Mouse (Mus musculus): ENCODE data around the gene Ski.

Gene Ski

DNA sequence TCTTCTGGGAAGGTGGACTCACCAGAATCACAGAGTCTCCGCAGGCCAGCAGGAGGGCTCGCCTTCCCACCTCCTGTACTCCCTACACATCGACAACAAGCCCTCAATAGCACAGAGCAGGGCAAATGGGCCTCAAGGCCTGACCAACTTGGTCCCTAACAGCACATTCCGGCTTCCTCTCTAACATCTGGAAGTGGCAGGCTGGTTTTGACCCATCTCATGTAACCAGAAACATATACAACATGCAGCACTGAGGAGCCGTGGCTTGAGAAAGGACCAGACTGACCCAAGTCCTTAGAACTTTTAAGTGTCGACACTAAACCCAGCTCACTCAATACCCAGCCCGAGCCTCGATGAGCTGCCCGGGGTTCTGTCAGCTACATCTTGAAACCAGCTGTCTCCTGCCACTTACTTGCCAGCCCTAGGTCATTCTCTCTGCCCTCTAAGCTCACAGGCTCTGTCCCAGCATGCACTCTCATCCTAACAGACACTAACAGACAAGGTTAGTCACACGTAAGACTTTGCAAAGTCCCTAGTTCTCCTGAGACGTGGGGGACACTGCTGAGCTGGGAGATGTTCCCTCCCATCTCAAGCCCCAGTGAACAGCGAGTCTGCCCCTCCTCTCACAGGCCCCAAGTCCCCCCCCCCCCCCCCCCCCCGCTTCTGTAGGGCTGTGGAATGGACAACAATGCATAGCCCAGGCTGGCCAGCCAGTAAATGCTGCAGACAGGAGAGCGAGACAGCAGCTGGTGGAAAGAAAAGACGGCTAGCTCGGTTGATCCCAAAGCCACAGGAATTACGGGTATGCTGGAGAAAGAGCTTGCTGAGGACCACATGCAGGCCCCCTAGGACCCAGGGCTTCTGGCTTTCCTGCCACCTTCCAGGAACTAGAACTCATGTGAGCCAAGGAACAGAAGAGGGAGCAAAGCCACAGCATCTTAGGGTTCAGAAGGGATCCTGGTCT is 48.3 kb downstream of the Ski start:
- no peak for DNase-seq

GRCm38 (mm10) chr4:155172909-155173821 is 49.2 kb downstream of the Ski start:
- no peak for DNase-seq

DNA sequence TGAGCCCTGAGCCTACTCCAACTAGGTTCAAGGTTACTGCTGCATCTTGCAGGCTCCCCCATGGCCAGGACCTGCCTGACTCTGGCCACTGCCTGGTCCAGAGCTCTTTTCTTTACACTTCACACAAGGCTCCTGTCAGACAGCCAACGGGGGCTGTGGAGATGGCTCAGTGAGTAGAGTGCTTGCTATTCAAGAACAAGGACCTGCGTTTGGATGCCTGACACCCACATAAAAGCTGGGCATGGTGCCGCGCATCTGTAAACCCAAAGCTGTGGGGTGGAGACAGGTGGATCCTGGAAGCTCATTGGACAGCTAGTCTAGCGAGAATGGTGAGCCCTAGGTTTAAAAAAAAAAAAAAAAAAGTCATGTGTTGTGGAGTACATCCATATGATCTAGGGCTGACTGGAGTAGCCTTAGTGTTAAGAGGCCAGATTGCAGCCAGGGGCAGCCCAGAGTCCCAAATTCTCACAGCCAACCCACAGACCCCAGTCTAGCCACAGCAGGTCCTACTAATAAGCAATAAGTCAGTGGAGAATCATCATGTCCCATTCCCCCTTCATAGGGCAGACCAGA is 50.3 kb downstream of the Ski start:
- DNase-seq = peak; percentile 37

DNA sequence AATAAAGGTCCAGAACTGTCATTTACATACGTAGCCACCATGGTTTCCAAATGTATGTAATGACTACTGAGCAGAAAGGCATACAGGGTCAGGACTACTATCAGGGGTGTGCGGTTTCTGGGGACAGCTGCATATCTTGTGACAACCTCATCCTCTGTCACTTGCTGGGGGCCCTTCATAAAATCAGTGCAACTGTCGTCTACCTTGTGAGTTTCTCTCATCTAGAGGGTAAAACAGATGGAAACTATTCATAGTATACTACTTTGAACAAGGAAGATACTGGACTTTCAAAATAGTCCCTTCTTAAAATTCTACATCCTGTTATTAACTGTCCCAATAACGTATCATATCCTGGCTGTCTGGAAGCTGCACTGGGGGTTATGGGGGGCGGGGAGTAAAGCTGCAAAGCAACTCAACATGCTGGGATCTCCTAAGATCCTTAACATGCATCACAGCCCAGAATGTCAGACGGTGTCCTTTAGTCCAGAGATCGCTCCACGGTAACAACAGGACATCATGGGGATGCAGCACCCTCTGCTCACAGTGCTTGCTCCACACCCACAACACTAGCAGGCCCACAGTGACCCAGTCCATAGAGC is 51.7 kb downstream of the Ski start:
- no peak for DNase-seq

- peak; percentile 56 for DNase-seq
These were observed 53.5 kb downstream of the Ski start for GRCm38 (mm10) chr4:155168835-155169252.

DNA sequence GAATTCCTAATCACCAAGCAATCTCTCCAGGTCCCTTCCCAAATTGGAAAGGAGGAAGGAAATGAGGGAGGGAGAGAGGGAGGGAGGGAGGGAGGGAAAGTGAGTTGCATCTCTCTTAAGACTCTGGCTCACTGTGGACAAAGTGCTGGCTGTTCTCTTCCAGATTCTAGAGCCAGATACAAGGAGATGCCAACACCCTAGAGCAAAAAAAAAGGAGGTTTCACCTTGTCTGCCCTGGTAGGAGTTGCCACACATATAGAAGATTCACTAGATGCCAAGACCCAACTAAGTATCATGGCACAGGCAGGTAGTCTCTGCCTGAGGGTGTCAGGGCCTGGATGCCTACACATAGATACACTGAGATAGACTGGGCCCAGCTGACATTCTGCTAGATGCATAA is 56.5 kb downstream of the Ski start:
- no peak for DNase-seq

DNA sequence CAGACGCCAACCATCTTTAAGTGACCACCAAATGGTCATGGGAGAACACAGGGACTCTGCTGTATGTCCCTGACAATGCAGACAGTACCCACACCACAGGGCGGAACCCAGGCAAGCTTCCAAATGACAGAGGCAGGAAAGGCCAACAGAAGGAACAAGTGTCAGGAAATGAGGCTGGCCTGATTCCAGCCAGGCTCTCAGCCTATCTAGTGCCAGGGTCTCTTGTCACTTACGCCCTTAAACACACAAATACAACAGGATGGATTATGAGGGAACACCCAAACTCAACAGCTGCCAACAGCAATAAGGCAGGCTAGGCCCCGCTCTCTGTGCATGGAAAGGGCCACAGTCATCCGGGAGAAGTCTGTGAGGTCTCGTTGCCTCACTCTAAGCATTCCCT is 57.8 kb downstream of the Ski start:
- no peak for DNase-seq

DNA sequence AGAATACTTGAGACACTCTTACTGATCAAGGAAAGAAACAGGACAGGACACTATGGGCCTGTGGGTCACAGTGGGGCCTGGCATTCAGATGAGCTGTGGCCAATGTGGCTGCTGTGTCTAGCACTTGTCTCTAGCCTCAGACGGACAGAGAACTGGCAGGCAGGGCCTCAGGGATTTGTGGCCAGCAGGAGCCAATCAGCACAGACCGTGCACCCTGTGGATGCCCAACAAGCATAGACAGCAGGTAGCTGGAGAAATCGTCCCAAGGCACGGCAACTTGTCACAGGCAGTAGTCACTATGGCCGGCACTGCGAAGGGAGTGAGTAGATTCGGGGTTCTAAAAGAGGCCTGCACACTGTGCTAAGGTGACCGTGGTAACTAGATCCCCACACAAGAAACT is 58.7 kb downstream of the Ski start:
- DNase-seq = no peak

- DNase-seq = peak; percentile 26
These were observed 59.1 kb downstream of the Ski start for GRCm38 (mm10) chr4:155163320-155163651.

GRCm38 (mm10) chr4:155162433-155163319 is 59.7 kb downstream of the Ski start:
- DNase-seq = peak; percentile 81

DNA sequence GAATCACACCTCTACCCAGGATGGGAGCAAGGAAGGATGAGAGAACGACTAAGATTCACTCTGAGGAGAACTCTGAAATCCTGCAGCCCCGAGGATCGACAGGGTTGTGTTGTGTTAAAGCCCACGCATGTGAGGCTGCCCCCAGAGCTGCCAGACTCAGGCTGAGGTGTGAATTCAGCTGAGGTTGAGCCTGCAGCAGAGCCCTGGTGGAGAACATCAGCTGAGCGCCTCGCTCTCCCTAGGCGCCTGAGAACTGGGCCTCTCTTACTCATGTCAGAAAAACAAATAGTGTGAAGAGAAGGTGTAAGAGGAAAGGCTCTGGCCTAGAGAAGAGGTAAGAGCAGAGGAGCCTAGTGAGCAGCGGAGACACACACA is 63.9 kb downstream of the Ski start:
- DNase-seq = no peak

- DNase-seq = no peak
These were observed 64.4 kb downstream of the Ski start for GRCm38 (mm10) chr4:155157871-155158542.

GRCm38 (mm10) chr4:155156734-155157133 is 65.7 kb downstream of the Ski start:
- no peak for DNase-seq

DNA sequence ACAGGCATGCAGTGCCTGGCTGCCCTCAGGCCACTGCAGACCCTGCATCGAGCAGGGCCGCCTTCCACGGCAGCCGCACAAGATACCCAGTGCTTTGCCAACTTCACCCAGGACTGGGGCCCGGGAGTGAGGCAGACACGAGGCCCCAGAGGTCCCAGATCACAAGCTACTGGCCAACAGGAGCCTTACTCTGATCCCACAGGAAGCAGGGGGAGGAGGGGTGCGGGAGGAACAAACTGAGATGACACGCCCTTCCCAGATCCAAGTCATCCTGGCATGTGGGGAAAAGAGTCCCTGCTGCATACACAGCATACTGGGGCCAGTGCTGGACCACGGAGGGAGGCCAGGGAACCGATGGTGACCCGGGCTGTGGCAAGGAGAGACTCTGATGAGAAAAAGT is 67.4 kb downstream of the Ski start:
- no peak for DNase-seq

DNA sequence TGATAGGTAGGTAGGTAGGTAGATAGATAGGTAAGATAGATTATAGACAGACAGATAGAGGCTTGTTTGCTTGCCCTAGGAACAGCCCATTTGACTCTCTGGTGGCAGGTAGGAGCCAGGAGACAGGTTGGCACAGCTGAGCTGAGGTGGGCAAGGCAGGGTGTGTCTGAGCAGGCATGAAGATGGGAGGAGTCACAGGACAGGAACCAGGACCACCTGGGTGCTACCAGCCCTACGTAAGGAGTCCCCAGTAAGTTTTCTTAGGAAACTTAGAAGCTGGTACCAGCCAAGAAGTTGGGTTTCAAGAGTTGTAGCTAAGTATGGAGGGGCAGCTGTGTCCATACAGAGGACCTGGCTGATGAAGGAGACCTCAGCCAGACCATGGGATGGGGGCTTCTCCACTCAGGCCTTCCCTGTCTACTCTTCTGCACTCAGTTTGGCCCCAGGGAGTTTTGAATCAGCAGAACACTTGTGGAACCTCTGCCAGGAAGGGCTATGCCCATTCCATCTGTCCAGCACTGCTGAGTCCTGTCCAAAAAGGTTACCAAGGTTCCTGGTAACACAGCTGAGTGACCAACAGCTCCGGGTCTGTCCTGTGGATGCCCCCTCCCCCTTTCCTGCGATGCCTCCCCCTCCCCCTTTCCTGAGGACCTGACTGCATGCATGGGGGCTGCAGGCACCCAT is 68.9 kb downstream of the Ski start:
- no peak for DNase-seq

DNA sequence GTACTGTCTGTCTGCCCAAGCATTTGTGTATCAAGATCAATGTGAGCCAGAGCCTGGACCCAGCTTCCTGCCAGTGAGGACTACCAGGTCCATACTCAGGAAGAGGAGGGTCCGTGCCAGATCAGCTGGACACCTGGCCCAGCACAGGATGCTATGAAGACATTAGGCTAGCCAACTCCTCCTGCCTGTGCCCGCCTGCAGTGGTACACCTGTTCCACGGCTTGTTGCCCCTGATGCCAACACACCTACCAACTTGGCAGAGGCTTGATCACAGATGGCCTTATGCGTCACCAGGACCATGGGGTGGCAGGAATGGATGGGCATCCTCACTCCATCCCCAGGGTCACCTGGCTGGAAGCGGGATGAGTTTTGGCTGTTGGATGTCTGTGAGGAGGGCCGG is 69.9 kb downstream of the Ski start:
- DNase-seq = no peak

DNA sequence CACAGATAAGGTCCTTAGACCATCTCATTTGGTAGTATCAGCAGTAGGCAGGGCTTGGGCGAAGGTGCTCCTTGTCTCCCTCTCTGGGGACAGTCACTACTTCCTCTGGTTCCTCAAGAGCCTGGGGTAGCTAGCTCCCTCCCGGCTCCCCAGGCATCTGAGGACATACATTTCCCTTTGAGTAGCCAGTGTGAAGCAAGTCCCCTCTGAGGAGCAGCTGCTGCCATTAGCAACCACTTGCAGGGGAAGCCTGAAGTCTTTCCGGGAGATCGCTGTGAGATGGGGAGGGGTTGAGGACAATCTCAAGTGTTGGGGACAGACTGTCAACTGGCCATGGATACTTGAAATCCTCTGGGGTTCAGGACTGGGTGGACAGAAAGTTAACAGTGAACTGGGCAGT is 70.5 kb downstream of the Ski start:
- DNase-seq = no peak

DNA sequence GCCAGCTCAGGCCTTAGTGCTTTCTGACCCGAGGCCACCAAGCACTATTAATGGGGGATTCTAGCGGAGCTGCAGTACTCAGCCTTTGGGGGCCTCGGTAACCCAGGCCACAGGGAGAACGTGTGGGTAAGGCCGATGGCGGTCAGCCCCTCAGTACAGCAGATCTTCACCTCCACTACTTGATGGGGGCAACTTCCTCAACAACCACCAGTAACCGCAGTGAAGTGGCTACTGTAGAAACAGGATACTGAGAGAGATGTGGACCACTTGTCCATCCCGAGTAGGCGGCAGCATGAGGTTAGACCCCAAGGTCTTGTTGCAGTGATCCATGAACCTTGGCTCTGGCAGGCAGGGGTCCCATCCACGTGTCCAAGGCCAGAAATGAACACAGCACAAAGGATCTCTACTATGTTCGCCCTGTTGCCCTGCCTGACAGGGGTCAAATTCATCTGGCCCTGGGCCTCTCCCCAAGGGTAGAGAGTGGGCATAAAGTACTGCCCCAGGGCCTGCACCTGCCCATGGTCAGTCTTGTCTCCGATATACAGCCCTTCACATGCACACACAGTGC is 71.1 kb downstream of the Ski start:
- peak; percentile 23 for DNase-seq

GRCm38 (mm10) chr4:155150276-155151113 is 71.9 kb downstream of the Ski start:
- peak; percentile 90 for DNase-seq

- peak; percentile 16 for DNase-seq
These were observed 72.5 kb downstream of the Ski start for GRCm38 (mm10) chr4:155149941-155150275.
